Mouse (Mus musculus) lung, embryonic 15.5 days (tissue): ENCODE measurements around the gene Syne1. TPM values are rescaled to one million over a fixed set of nuclear protein-coding genes. Genes with fewer than 3 reads are reported as not detected.

Experiments used
- ATAC-seq: fragments of 200-750 bp; cut with Nextera tagmentation; 2 replicates; pipeline ENCODE4 v1.8.0; 2017; ENCODE audit warnings: moderate number of reproducible peaks, borderline replicate concordance; ENCODE audit not compliant: low FRiP score, low TSS enrichment; ENCODE audit errors: extremely low read depth
- H3K27ac ChIP-seq: fragments of 300-500 bp; sonication (generic); 2 replicates; pipeline ENCODE4 v1.5.1; 2015; ENCODE audit warnings: moderate library complexity, mild to moderate bottlenecking, inconsistent platforms
- H3K27me3 ChIP-seq: fragments of 300-500 bp; sonication (generic); 2 replicates; pipeline ENCODE4 v1.6.1; 2015; ENCODE audit warnings: inconsistent platforms
- H3K36me3 ChIP-seq: fragments of 300-500 bp; sonication (generic); 2 replicates; pipeline ENCODE4 v1.6.1; 2015; ENCODE audit warnings: inconsistent platforms
- H3K4me1 ChIP-seq: fragments of 300-500 bp; sonication (generic); 2 replicates; pipeline ENCODE4 v1.6.1; 2015; ENCODE audit warnings: inconsistent platforms
- H3K4me2 ChIP-seq: fragments of 300-500 bp; sonication (generic); 2 replicates; pipeline ENCODE4 v1.6.1; 2015; ENCODE audit warnings: inconsistent platforms, mild to moderate bottlenecking, moderate library complexity
- H3K4me3 ChIP-seq: fragments of 300-500 bp; sonication (generic); 2 replicates; pipeline ENCODE4 v1.5.1; 2015; ENCODE audit warnings: mild to moderate bottlenecking, inconsistent platforms
- H3K9ac ChIP-seq: fragments of 300-500 bp; sonication (generic); 2 replicates; pipeline ENCODE4 v1.6.1; 2015; ENCODE audit warnings: inconsistent platforms
- H3K9me3 ChIP-seq: fragments of 300-500 bp; sonication (generic); 2 replicates; pipeline ENCODE4 v1.6.1; 2016; ENCODE audit warnings: inconsistent platforms
- WGBS: fragments of 180-500 bp; shearing (Covaris S2); methylation state at CpG from one replicate; pipeline ENCODE4 v1.1.7; 2015; 5-methylcytosine and 5-hydroxymethylcytosine counted together
- polyA plus RNA-seq: library from polyadenylated mRNA; unstranded; fragments of >200 nt; fragmentation: Nextera tagmentation; extraction: Ambion mirVana; gene quantifications from 2 replicates; pipeline ENCODE4 v1.2.1, GENCODE M21; 2015

The Syne1 gene
- polyA plus RNA-seq, 1 experiment from 2014 or later, result 4.9 TPM

GRCm38 (mm10) chr10:5234721-5235501 is 316.4 kb downstream of the Syne1 start:
- Histone ChIP-seq H3K27me3 (no peaks in the 10 kb centered on the region), H3K4me3 (no peak overlapping the region), H3K9me3 (no peaks in the 10 kb centered on the region), H3K4me1 (no peaks in the 10 kb centered on the region), H3K4me2 (no peak overlapping the region), H3K9ac (no peak overlapping the region), H3K27ac (no peak overlapping the region), H3K36me3 (0 out of 2 replicates have a peak, but pooled peaks cover 9% of the 10 kb centered on the region)
- ATAC-seq, result no peak
- WGBS, result 65% methylated on average over 9 of the region's 9 CpGs

GRCm38 (mm10) chr10:5229129-5229528 is 322.2 kb downstream of the Syne1 start:
- no peak overlapping the region for H3K27ac ChIP-seq
- no peak overlapping the region for H3K4me3 ChIP-seq
- WGBS, result 85% methylated on average over 8 of the region's 8 CpGs
- H3K9ac ChIP-seq, result no peak overlapping the region
- no peaks in the 10 kb centered on the region for H3K27me3 ChIP-seq
- H3K4me2 ChIP-seq, result no peak overlapping the region
- H3K9me3 ChIP-seq, result no peaks in the 10 kb centered on the region
- H3K36me3 ChIP-seq, result peaks cover 13% of the 10 kb centered on the region; the same call in 1 of the 2 replicates
- H3K4me1 ChIP-seq, result no peaks in the 10 kb centered on the region
- no peak for ATAC-seq

- peaks cover 6% of the 10 kb centered on the region; the same call in 1 of the 2 replicates for H3K36me3 ChIP-seq
- ATAC-seq, result no peak
- WGBS, result 70% methylated on average over 20 of the region's 20 CpGs
Measured at GRCm38 (mm10) chr10:5227395-5228076, 323.7 kb downstream of the Syne1 start.

GRCm38 (mm10) chr10:5215943-5216342 is 335.3 kb downstream of the Syne1 start:
- ATAC-seq, result no peak
- H3K4me2 ChIP-seq, result no peak overlapping the region
- WGBS, result 62% methylated on average over 1 of the region's 1 CpGs
- no peak overlapping the region for H3K4me3 ChIP-seq
- H3K27ac ChIP-seq, result no peak overlapping the region
- H3K36me3 ChIP-seq, result peaks cover 5% of the 10 kb centered on the region; the same call in 1 of the 2 replicates
- H3K27me3 ChIP-seq, result no peaks in the 10 kb centered on the region
- no peaks in the 10 kb centered on the region for H3K4me1 ChIP-seq
- H3K9ac ChIP-seq, result no peak overlapping the region
- H3K9me3 ChIP-seq, result no peaks in the 10 kb centered on the region

More at GRCm38 (mm10) chr10:5227395-5228076, 323.7 kb downstream of the Syne1 start:
- Histone ChIP-seq H3K27me3 (no peaks in the 10 kb centered on the region), H3K9me3 (no peaks in the 10 kb centered on the region), H3K9ac (no peak overlapping the region), H3K4me2 (no peak overlapping the region), H3K4me3 (no peak overlapping the region), H3K27ac (no peak overlapping the region), H3K4me1 (no peaks in the 10 kb centered on the region)

GRCm38 (mm10) chr10:5207905-5208641 is 343.2 kb downstream of the Syne1 start:
- peak; percentile 67; the same call in 1 of the 2 replicates for ATAC-seq
- no peaks in the 10 kb centered on the region for H3K36me3 ChIP-seq
- no peaks in the 10 kb centered on the region for H3K9me3 ChIP-seq
- WGBS, result 13% methylated on average over 7 of the region's 7 CpGs
- H3K9ac ChIP-seq, result no peak overlapping the region
- H3K4me1 ChIP-seq, result peaks cover 3% of the 10 kb centered on the region; the same call in 1 of the 2 replicates
- no peak overlapping the region for H3K4me2 ChIP-seq
- no peak overlapping the region for H3K4me3 ChIP-seq
- peak overlapping the region; percentile 56 for H3K27ac ChIP-seq
- H3K27me3 ChIP-seq, result no peaks in the 10 kb centered on the region

GRCm38 (mm10) chr10:5205977-5206376 is 345.3 kb downstream of the Syne1 start:
- Histone ChIP-seq H3K36me3 (0 out of 2 replicates have a peak, but pooled peaks cover 6% of the 10 kb centered on the region), H3K4me2 (no peak overlapping the region), H3K9me3 (no peaks in the 10 kb centered on the region), H3K4me1 (peaks cover 3% of the 10 kb centered on the region; the same call in 1 of the 2 replicates), H3K27me3 (no peaks in the 10 kb centered on the region), H3K9ac (no peak overlapping the region), H3K4me3 (no peak overlapping the region), H3K27ac (no peak overlapping the region)
- 81% methylated on average over 3 of the region's 3 CpGs for WGBS
- ATAC-seq, result peak; percentile 46; the same call in 1 of the 2 replicates

GRCm38 (mm10) chr10:5205570-5205969 is 345.7 kb downstream of the Syne1 start:
- no peak for ATAC-seq
- H3K4me2 ChIP-seq, result no peak overlapping the region
- H3K36me3 ChIP-seq, result 0 out of 2 replicates have a peak, but pooled peaks cover 6% of the 10 kb centered on the region
- H3K9me3 ChIP-seq, result no peaks in the 10 kb centered on the region
- no peak overlapping the region for H3K27ac ChIP-seq
- no peak overlapping the region for H3K9ac ChIP-seq
- WGBS, result 84% methylated on average over 5 of the region's 5 CpGs
- H3K4me1 ChIP-seq, result peaks cover 3% of the 10 kb centered on the region; the same call in 1 of the 2 replicates
- no peak overlapping the region for H3K4me3 ChIP-seq
- no peaks in the 10 kb centered on the region for H3K27me3 ChIP-seq

- Histone ChIP-seq H3K9ac (no peak overlapping the region), H3K27ac (no peak overlapping the region), H3K9me3 (no peaks in the 10 kb centered on the region), H3K27me3 (no peaks in the 10 kb centered on the region), H3K4me2 (no peak overlapping the region), H3K4me3 (no peak overlapping the region), H3K36me3 (0 out of 2 replicates have a peak, but pooled peaks cover 6% of the 10 kb centered on the region), H3K4me1 (peaks cover 3% of the 10 kb centered on the region; the same call in 1 of the 2 replicates)
- ATAC-seq, result no peak
- 69% methylated on average over 10 of the region's 10 CpGs for WGBS
Measured at GRCm38 (mm10) chr10:5203837-5204236, 347.4 kb downstream of the Syne1 start.

- Histone ChIP-seq H3K9me3 (no peaks in the 10 kb centered on the region), H3K36me3 (0 out of 2 replicates have a peak, but pooled peaks cover 2% of the 10 kb centered on the region), H3K4me2 (no peak overlapping the region), H3K27ac (no peak overlapping the region), H3K4me1 (peaks cover 7% of the 10 kb centered on the region; the same call in 1 of the 2 replicates), H3K4me3 (no peak overlapping the region), H3K9ac (no peak overlapping the region), H3K27me3 (no peaks in the 10 kb centered on the region)
- ATAC-seq, result no peak
- WGBS, result 61% methylated on average over 2 of the region's 2 CpGs
Measured at GRCm38 (mm10) chr10:5197356-5197755, 353.9 kb downstream of the Syne1 start.

GRCm38 (mm10) chr10:5196267-5196666 is 355.0 kb downstream of the Syne1 start:
- no peak for ATAC-seq
- 87% methylated on average over 5 of the region's 5 CpGs for WGBS
- H3K27me3 ChIP-seq, result no peaks in the 10 kb centered on the region
- no peak overlapping the region for H3K4me2 ChIP-seq
- H3K27ac ChIP-seq, result no peak overlapping the region
- H3K9ac ChIP-seq, result no peak overlapping the region
- no peaks in the 10 kb centered on the region for H3K9me3 ChIP-seq
- H3K4me1 ChIP-seq, result peaks cover 7% of the 10 kb centered on the region; the same call in 1 of the 2 replicates
- H3K4me3 ChIP-seq, result no peak overlapping the region
- no peaks in the 10 kb centered on the region for H3K36me3 ChIP-seq

GRCm38 (mm10) chr10:5195288-5195687 is 356.0 kb downstream of the Syne1 start:
- WGBS, result 51% methylated on average over 5 of the region's 5 CpGs
- H3K9me3 ChIP-seq, result no peaks in the 10 kb centered on the region
- H3K27ac ChIP-seq, result no peak overlapping the region
- no peak for ATAC-seq
- H3K9ac ChIP-seq, result no peak overlapping the region
- H3K4me1 ChIP-seq, result peaks cover 7% of the 10 kb centered on the region; the same call in 1 of the 2 replicates
- no peak overlapping the region for H3K4me2 ChIP-seq
- H3K27me3 ChIP-seq, result no peaks in the 10 kb centered on the region
- no peak overlapping the region for H3K4me3 ChIP-seq
- H3K36me3 ChIP-seq, result no peaks in the 10 kb centered on the region
